Mouse (Mus musculus) heart, postnatal 0 days (tissue): ENCODE measurements at regions not wholly inside any gene's neighbourhood (a gene's known extent, or its start where the extent isn't known, plus 50 kb on each side); places are given as distances from the start of the nearest gene placed in this dataset.
A peak's percentile ranks its signal among the peaks of the same experiment; 100 is the strongest.

ENCODE experiments used
- ATAC-seq: fragments of 200-750 bp; cut with Nextera tagmentation; 2 replicates; pipeline ENCODE4 v1.8.0; 2017; ENCODE audit warnings: low read depth, moderate number of reproducible peaks, moderate library complexity; ENCODE audit not compliant: insufficient read depth
- DNase-seq: peaks from one replicate; pipeline ENCODE4 v3.0.0-alpha.2; 2016; ENCODE audit warnings: low spot score
- H3K27ac ChIP-seq: fragments of 300-500 bp; sonication (generic); 2 replicates; pipeline ENCODE4 v1.5.1; 2014; ENCODE audit warnings: low read depth, mild to moderate bottlenecking
- H3K27me3 ChIP-seq: fragments of 300-500 bp; sonication (generic); 2 replicates; pipeline ENCODE4 v1.6.1; 2014; ENCODE audit warnings: low read length, mixed read lengths; ENCODE audit not compliant: control insufficient read depth, insufficient read depth
- H3K36me3 ChIP-seq: fragments of 300-500 bp; sonication (generic); replicated peaks from 2 replicates; pipeline ENCODE4 v1.6.1; 2014; ENCODE audit warnings: low read length, mixed read lengths; ENCODE audit not compliant: control insufficient read depth, insufficient read depth
- H3K4me1 ChIP-seq: fragments of 300-500 bp; sonication (generic); 2 replicates; pipeline ENCODE4 v1.6.1; 2014; ENCODE audit warnings: antibody characterized with exemption; ENCODE audit not compliant: control insufficient read depth, insufficient read depth
- H3K4me2 ChIP-seq: fragments of 300-500 bp; sonication (generic); 2 replicates; pipeline ENCODE4 v1.6.1; 2014; ENCODE audit warnings: low read depth, mild to moderate bottlenecking, low read length, moderate library complexity
- H3K4me3 ChIP-seq: fragments of 300-500 bp; sonication (generic); 2 replicates; pipeline ENCODE4 v1.5.1; 2014; ENCODE audit warnings: low read depth, low read length
- H3K9ac ChIP-seq: fragments of 300-500 bp; sonication (generic); replicated peaks from 2 replicates; pipeline ENCODE4 v1.6.1; 2014; ENCODE audit warnings: low read depth, low read length, mixed read lengths
- H3K9me3 ChIP-seq: fragments of 300-500 bp; sonication (generic); replicated peaks from 2 replicates; pipeline ENCODE4 v1.6.1; 2016; ENCODE audit warnings: low read length; ENCODE audit not compliant: control insufficient read depth
- CTCF ChIP-seq: IDR thresholded peaks from 2 replicates; pipeline ENCODE4 v1.5.1; 2016; ENCODE audit warnings: antibody characterized with exemption, control low read depth, low read depth
- EP300 ChIP-seq: IDR thresholded peaks from 2 replicates; pipeline ENCODE4 v1.6.1; 2016; ENCODE audit warnings: antibody characterized with exemption, low read depth
- WGBS: fragments of 180-500 bp; shearing (Covaris S2); extraction: QIAGEN DNeasy Blood & Tissue Kit; methylation state at CpG from one replicate; pipeline ENCODE4 v1.1.7; 2014; 5-methylcytosine and 5-hydroxymethylcytosine counted together

- ATAC-seq (no peak), DNase-seq (no peak)
- 88% methylated on average over 4 of the region's 4 CpGs for WGBS
- TF ChIP-seq CTCF (no peak), EP300 (no peak)
- H3K27me3 ChIP-seq = peaks cover 5% of the 10 kb centered on the region; the same call in 1 of the 2 replicates
- no peaks in the 10 kb centered on the region for H3K36me3 ChIP-seq
- no peak overlapping the region for H3K9ac ChIP-seq
- no peak overlapping the region for H3K4me3 ChIP-seq
- H3K9me3 ChIP-seq = 0 out of 2 replicates have a peak, but pooled peaks cover 7% of the 10 kb centered on the region
- peaks cover 6% of the 10 kb centered on the region; the same call in 1 of the 2 replicates for H3K4me1 ChIP-seq
- no peak overlapping the region for H3K4me2 ChIP-seq
- no peak overlapping the region for H3K27ac ChIP-seq
Observed at GRCm38 (mm10) chr9:40613182-40613581, 57.2 kb upstream of the Gm21915 start.

GRCm38 (mm10) chr9:40612755-40613154 lies 57.7 kb upstream of the Gm21915 start:
- H3K27me3 ChIP-seq = peaks cover 2% of the 10 kb centered on the region; the same call in 1 of the 2 replicates
- ATAC-seq (no peak), DNase-seq (no peak)
- H3K4me1 ChIP-seq = peaks cover 6% of the 10 kb centered on the region; the same call in 1 of the 2 replicates
- WGBS = 84% methylated on average over 1 of the region's 1 CpGs
- H3K36me3 ChIP-seq = no peaks in the 10 kb centered on the region
- H3K4me2 ChIP-seq = no peak overlapping the region
- H3K27ac ChIP-seq = no peak overlapping the region
- no peak overlapping the region for H3K4me3 ChIP-seq
- H3K9ac ChIP-seq = no peak overlapping the region
- TF ChIP-seq EP300 = no peak
- 0 out of 2 replicates have a peak, but pooled peaks cover 7% of the 10 kb centered on the region for H3K9me3 ChIP-seq

- whole genome bisulfite sequencing = 63% methylated on average over 4 of the region's 4 CpGs
Observed at GRCm38 (mm10) chr9:40612312-40612711, 58.1 kb upstream of the Gm21915 start.

GRCm38 (mm10) chr9:40611626-40612025 lies 58.8 kb upstream of the Gm21915 start:
- Histone ChIP-seq H3K27ac (no peak overlapping the region), H3K4me1 (0 out of 2 replicates have a peak, but pooled peaks cover 1% of the 10 kb centered on the region), H3K27me3 (no peaks in the 10 kb centered on the region), H3K4me3 (no peak overlapping the region), H3K36me3 (no peaks in the 10 kb centered on the region), H3K9ac (no peak overlapping the region), H3K9me3 (0 out of 2 replicates have a peak, but pooled peaks cover 7% of the 10 kb centered on the region), H3K4me2 (no peak overlapping the region)
- TF ChIP-seq EP300 (no peak), CTCF (no peak)
- DNase-seq = no peak
- ATAC-seq = no peak
- 78% methylated on average over 3 of the region's 3 CpGs for WGBS

More at GRCm38 (mm10) chr9:40612312-40612711, 58.1 kb upstream of the Gm21915 start:
- no peak for DNase-seq
- H3K36me3 ChIP-seq = no peaks in the 10 kb centered on the region
- no peak overlapping the region for H3K4me2 ChIP-seq
- H3K27ac ChIP-seq = no peak overlapping the region
- H3K27me3 ChIP-seq = no peaks in the 10 kb centered on the region
- H3K4me1 ChIP-seq = peaks cover 6% of the 10 kb centered on the region; the same call in 1 of the 2 replicates
- TF ChIP-seq CTCF (no peak), EP300 (no peak)
- no peak overlapping the region for H3K9ac ChIP-seq
- no peak overlapping the region for H3K4me3 ChIP-seq
- 0 out of 2 replicates have a peak, but pooled peaks have one; percentile 30 for ATAC-seq
- 0 out of 2 replicates have a peak, but pooled peaks cover 7% of the 10 kb centered on the region for H3K9me3 ChIP-seq

GRCm38 (mm10) chr9:40608596-40608995 lies 61.8 kb upstream of the Gm21915 start:
- no peaks in the 10 kb centered on the region for H3K4me1 ChIP-seq
- no peak overlapping the region for H3K4me2 ChIP-seq
- H3K27ac ChIP-seq = no peak overlapping the region

GRCm38 (mm10) chr9:40607941-40608340 lies 62.5 kb upstream of the Gm21915 start:
- TF ChIP-seq EP300 (no peak), CTCF (no peak)
- Histone ChIP-seq H3K4me1 (no peaks in the 10 kb centered on the region), H3K4me3 (no peak overlapping the region), H3K9ac (no peak overlapping the region), H3K27me3 (no peaks in the 10 kb centered on the region), H3K27ac (no peak overlapping the region), H3K4me2 (no peak overlapping the region), H3K9me3 (0 out of 2 replicates have a peak, but pooled peaks cover 7% of the 10 kb centered on the region), H3K36me3 (no peaks in the 10 kb centered on the region)
- 91% methylated on average over 18 of the region's 18 CpGs for WGBS
- DNase-seq = no peak
- ATAC-seq = no peak

More at GRCm38 (mm10) chr9:40608596-40608995, 61.8 kb upstream of the Gm21915 start:
- no peak overlapping the region for H3K4me3 ChIP-seq
- H3K27me3 ChIP-seq = no peaks in the 10 kb centered on the region
- WGBS = 80% methylated on average over 14 of the region's 14 CpGs
- DNase-seq (no peak), ATAC-seq (no peak)
- H3K9ac ChIP-seq = no peak overlapping the region
- 0 out of 2 replicates have a peak, but pooled peaks cover 7% of the 10 kb centered on the region for H3K9me3 ChIP-seq
- TF ChIP-seq EP300 (no peak), CTCF (no peak)
- H3K36me3 ChIP-seq = no peaks in the 10 kb centered on the region
